Mouse (Mus musculus): ENCODE results near the gene Gm28635. TPM values are rescaled to one million over a fixed set of nuclear protein-coding genes. Genes with fewer than 3 reads are reported as not detected.

Gene Gm28635
- not detected in 2 replicates for polyA plus RNA-seq (2015; fragmentation: Nextera tagmentation; extraction: Ambion mirVana)

DNA sequence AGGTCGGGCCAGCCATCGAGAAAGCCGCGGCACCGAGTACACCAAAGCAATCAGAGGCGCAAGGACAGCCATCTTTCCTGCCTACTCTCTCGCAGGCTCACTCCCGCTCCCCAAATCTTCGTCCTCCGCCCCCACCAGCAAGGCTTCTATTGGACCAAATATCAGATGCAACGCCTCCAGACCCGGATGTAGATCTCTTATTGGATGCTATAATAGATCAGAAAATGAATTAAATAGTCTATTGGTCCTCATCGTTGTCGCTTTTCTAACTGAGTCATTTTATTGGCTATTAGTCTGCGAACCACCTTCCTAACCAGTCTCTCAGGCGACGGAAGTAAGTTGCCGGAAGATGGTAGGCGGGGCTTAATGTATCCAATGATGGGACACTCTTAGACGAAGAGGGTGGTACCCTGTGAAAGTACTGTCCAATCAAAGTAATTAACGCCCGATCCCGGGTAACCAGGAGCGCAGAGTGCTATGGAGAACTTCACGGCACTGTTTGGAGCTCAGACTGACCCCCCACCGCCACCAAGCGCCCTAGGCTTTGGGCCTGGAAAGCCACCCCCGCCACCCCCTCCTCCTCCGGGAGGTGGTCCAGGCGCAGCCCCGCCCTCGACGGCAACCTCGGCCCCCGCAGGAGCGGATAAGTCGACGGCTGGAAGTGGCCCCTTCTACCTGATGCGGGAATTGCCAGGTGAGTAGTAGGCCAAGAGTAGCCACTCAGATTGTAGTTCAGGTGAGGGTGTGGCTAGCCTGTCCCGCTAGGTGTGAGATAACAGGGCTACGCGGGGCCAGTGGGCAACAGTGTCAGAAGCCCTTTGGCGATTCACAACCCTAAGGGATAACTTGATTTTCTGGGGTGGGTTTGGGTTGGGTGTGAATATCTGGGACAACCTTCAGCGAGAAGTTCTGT, at the start of gene Gm28635, which contains the start of gene Med19:
Gene Gm28635, minus strand, starts transcription at position 74 of the 913 bp plus-strand sequence.
Gene Med19, plus strand, starts transcription at position 435 of the 913 bp plus-strand sequence.
- peak within 1 kb of the TSS; percentile 64 for H3K4me2 ChIP-seq (replicated peaks)
- no peaks in the 10 kb centered on the region for H3K9me3 ChIP-seq
- H3K27ac ChIP-seq (replicated peaks): peak within 1 kb of the TSS; percentile 76
- peak; percentile 100 for ATAC-seq (replicated peaks)
- peaks cover 29% of the 10 kb centered on the region for H3K36me3 ChIP-seq
- WGBS: under 1% methylated on average over 44 of the region's 44 CpGs
- H3K9ac ChIP-seq (replicated peaks): peak within 1 kb of the TSS; percentile 76
- H3K4me3 ChIP-seq: peak within 1 kb of the TSS; percentile 82
- H3K4me1 ChIP-seq: peaks cover 25% of the 10 kb centered on the region
- H3K27me3 ChIP-seq: no peaks in the 10 kb centered on the region

DNA sequence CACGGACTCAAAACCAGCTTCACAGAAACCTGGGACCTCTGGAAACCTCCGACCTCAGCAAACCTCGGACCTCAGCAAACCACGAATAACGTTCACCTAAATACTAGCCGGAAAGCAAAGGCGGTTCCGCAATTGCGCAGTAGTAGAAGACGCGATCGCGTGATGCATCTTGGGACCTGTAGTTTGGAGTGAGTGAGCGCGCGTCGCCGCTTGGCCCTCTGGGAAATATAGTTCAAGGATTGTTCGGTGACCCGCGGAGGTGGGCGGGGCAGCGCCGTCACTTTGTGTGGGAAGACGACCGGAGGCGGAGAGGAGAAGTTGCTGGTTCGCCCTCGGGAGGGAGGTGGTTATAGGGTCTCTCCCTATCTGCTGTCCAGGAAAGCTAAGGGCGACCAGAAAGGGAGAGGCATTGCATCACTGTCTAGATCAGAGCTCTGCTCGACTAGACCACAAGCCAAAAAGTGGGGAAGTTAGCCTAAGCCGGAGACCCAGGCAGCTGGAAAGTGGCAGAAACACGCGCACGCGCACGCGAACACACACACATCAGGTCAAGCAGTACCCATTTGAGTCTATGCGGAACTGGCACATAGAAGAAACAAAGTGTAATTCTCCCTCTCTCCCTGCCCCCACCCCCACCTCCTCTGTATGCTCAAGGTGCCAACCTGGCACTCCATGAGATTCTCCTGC, 49.5 kb upstream of the Gm28635 start, which contains the start of gene Clp1:
Gene Clp1, minus strand, starts transcription at position 179 of the 687 bp plus-strand sequence.
- peaks cover 23% of the 10 kb centered on the region for H3K36me3 ChIP-seq
- no peaks in the 10 kb centered on the region for H3K27me3 ChIP-seq
- peaks cover 31% of the 10 kb centered on the region for H3K4me1 ChIP-seq
- no peaks in the 10 kb centered on the region for H3K9me3 ChIP-seq
- under 1% methylated on average over 39 of the region's 39 CpGs for WGBS
- peak within 1 kb of the TSS; percentile 89 for H3K27ac ChIP-seq (replicated peaks)
- peak within 1 kb of the TSS; percentile 67 for H3K4me3 ChIP-seq
- H3K4me2 ChIP-seq (replicated peaks): peak within 1 kb of the TSS; percentile 73
- peak; percentile 97 for ATAC-seq (replicated peaks)
- peak within 1 kb of the TSS; percentile 59 for H3K9ac ChIP-seq (replicated peaks)

- H3K9ac ChIP-seq (replicated peaks): peak overlapping the region; percentile 59
- H3K36me3 ChIP-seq: peaks cover 29% of the 10 kb centered on the region
- H3K4me2 ChIP-seq (replicated peaks): peak overlapping the region; percentile 73
- peak; percentile 21 for ATAC-seq (replicated peaks)
- H3K4me3 ChIP-seq: peak overlapping the region; percentile 67
- H3K9me3 ChIP-seq: no peaks in the 10 kb centered on the region
- no peaks in the 10 kb centered on the region for H3K27me3 ChIP-seq
- peaks cover 31% of the 10 kb centered on the region for H3K4me1 ChIP-seq
- peak overlapping the region; percentile 89; the same call in 1 of the 2 replicates for H3K27ac ChIP-seq (replicated peaks)
- WGBS: 4% methylated on average over 9 of the region's 9 CpGs
Observed at GRCm38 (mm10) chr2:84726716-84727115, 48.9 kb upstream of the Gm28635 start.

GRCm38 (mm10) chr2:84725770-84726169, 47.9 kb upstream of the Gm28635 start:
- Histone ChIP-seq H3K9ac (replicated peaks) (no peak overlapping the region), H3K36me3 (peaks cover 34% of the 10 kb centered on the region), H3K27me3 (no peaks in the 10 kb centered on the region), H3K4me3 (no peak overlapping the region; the same call in 1 of the 2 replicates), H3K4me2 (replicated peaks) (no peak overlapping the region), H3K4me1 (peaks cover 31% of the 10 kb centered on the region), H3K9me3 (no peaks in the 10 kb centered on the region), H3K27ac (replicated peaks) (no peak overlapping the region)
- ATAC-seq (replicated peaks): no peak
- 93% methylated on average over 10 of the region's 10 CpGs for WGBS

- Histone ChIP-seq H3K27ac (replicated peaks) (no peak overlapping the region), H3K4me1 (peaks cover 31% of the 10 kb centered on the region), H3K36me3 (peaks cover 34% of the 10 kb centered on the region), H3K4me3 (no peak overlapping the region), H3K4me2 (replicated peaks) (no peak overlapping the region), H3K9ac (replicated peaks) (no peak overlapping the region), H3K27me3 (no peaks in the 10 kb centered on the region), H3K9me3 (no peaks in the 10 kb centered on the region)
- ATAC-seq (replicated peaks): no peak
- WGBS: 93% methylated on average over 14 of the region's 14 CpGs
Observed at GRCm38 (mm10) chr2:84723856-84724255, 46.0 kb upstream of the Gm28635 start.

DNA sequence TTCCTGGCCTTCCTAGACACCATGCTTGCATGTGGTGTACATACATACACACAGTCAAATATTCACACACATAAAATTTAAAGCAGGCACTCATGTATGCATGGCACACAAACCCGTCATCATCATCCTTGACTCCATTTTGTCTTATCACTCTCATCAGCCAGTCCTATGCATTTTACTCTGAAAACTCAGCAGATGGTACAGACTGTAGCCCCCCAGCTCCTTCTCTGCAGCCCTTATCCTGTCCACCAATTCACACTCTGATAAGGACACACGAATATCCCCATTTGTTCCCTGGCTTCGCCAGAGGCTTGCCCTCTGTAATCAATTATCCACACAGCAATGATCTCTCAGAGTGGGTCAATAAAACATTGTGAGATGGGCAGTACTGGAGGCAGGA, 43.3 kb upstream of the Gm28635 start:
- 87% methylated on average over 3 of the region's 3 CpGs for WGBS
- Histone ChIP-seq H3K4me2 (replicated peaks) (no peak overlapping the region), H3K4me3 (no peak overlapping the region), H3K27me3 (no peaks in the 10 kb centered on the region), H3K9me3 (no peaks in the 10 kb centered on the region), H3K27ac (replicated peaks) (no peak overlapping the region), H3K9ac (replicated peaks) (no peak overlapping the region), H3K36me3 (peaks cover 34% of the 10 kb centered on the region), H3K4me1 (peaks cover 24% of the 10 kb centered on the region)
- no peak for ATAC-seq (replicated peaks)

DNA sequence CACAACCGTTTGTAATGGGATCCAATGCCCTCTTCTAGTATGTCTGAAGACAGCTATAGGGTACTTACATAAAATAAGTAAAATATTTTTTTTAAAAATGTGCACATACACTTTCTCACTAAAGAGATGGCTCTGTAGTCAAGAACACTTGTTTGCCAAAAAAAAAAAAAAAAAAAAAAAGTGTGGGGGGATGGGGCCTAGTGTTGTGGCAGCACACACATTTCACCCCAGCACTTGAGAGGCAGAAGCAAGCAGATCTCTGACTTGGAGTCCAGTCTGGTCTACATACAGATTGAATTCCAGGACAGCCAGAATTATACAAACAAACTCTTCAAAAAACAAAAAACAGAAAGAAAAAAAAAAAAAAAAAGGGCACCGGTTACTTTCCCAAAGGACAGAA, 42.9 kb upstream of the Gm28635 start:
- no peak for ATAC-seq (replicated peaks)
- Histone ChIP-seq H3K27ac (replicated peaks) (no peak overlapping the region), H3K4me1 (peaks cover 21% of the 10 kb centered on the region), H3K4me2 (replicated peaks) (no peak overlapping the region), H3K36me3 (peaks cover 34% of the 10 kb centered on the region), H3K27me3 (no peaks in the 10 kb centered on the region), H3K9me3 (no peaks in the 10 kb centered on the region), H3K4me3 (no peak overlapping the region), H3K9ac (replicated peaks) (no peak overlapping the region)
- 95% methylated on average over 2 of the region's 2 CpGs for WGBS

DNA sequence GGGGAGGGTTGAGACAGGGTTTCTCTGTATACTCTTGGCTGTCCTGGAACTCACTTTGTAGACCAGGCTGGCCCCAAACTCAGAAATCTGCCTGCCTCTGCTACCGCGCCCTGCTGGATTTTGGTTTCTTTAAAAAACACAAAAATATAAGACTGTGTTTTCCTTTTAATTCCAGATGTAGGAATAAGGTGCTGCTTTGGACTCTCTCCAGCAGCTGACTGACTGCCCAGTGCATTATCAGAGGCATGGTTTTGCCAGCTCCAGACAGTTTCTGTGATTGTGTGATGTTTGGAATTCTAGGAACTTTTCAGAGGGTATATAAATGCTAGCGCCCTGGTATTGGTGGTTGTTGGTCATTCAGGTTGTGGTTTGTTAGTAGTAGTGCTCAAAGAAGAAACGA, 39.5 kb upstream of the Gm28635 start:
- Histone ChIP-seq H3K9ac (replicated peaks) (no peak overlapping the region), H3K4me1 (peaks cover 22% of the 10 kb centered on the region), H3K36me3 (peaks cover 11% of the 10 kb centered on the region), H3K9me3 (no peaks in the 10 kb centered on the region), H3K27ac (replicated peaks) (no peak overlapping the region), H3K4me2 (replicated peaks) (no peak overlapping the region), H3K27me3 (no peaks in the 10 kb centered on the region), H3K4me3 (no peak overlapping the region)
- WGBS: 91% methylated on average over 4 of the region's 4 CpGs
- no peak for ATAC-seq (replicated peaks)

GRCm38 (mm10) chr2:84716423-84717355, 38.8 kb upstream of the Gm28635 start:
- Histone ChIP-seq H3K4me1 (peaks cover 27% of the 10 kb centered on the region), H3K4me2 (replicated peaks) (peak overlapping the region; percentile 58), H3K9me3 (no peaks in the 10 kb centered on the region), H3K36me3 (peaks cover 4% of the 10 kb centered on the region), H3K9ac (replicated peaks) (peak overlapping the region; percentile 51), H3K4me3 (peak overlapping the region; percentile 83), H3K27me3 (no peaks in the 10 kb centered on the region), H3K27ac (replicated peaks) (peak overlapping the region; percentile 94)
- ATAC-seq (replicated peaks): no peak
- 36% methylated on average over 9 of the region's 9 CpGs for WGBS

DNA sequence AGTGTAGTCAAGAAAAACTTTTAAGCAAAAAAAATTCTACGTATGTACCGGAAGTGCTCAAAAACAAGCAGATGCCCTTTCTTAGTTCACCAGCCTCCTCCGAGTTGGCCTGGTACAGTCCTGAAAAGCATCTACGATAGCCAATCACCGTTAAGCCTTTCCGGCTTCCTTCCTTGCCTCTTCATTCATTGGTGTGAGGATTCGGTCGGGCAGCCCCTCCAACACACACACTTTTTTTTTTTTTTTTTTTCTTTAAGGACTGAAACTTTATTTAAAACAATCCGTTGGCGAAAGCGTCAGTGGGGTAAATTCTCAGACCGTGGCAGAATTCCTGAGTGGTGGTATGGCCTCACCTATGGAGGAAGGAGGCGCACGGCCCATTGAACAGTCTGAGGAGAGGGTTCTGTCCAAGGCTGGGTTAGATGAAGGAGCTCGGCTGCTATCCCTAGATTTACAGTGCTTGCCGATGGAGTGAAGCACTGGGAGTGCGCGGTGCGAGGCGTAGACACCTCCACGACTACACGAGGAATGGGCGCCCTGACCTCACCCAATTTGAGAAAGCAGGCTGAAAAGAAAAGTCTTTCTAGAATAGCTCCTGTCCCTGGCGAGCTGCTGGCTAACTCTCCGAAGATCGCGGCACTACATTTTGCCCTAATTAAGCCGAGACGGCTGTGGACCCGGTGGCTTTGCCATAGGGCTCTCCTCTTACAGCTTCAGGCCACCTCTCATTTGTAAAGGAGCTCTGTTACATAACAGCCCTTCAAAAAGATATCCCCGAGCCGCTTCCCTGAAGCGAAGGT, 37.9 kb upstream of the Gm28635 start:
- no peaks in the 10 kb centered on the region for H3K9me3 ChIP-seq
- no peaks in the 10 kb centered on the region for H3K27me3 ChIP-seq
- peaks cover 27% of the 10 kb centered on the region for H3K4me1 ChIP-seq
- peaks cover 4% of the 10 kb centered on the region for H3K36me3 ChIP-seq
- peak; percentile 96 for ATAC-seq (replicated peaks)
- H3K9ac ChIP-seq (replicated peaks): peak overlapping the region; percentile 51
- under 1% methylated on average over 33 of the region's 33 CpGs for WGBS
- H3K27ac ChIP-seq (replicated peaks): peak overlapping the region; percentile 94
- H3K4me2 ChIP-seq (replicated peaks): peak overlapping the region; percentile 58
- peak overlapping the region; percentile 83 for H3K4me3 ChIP-seq
